Mouse (Mus musculus) bone marrow macrophage, adult 2 months (primary cell): ENCODE results near the gene Mphosph10.

Source experiments
- CTCF ChIP-seq: IDR thresholded peaks from 2 replicates; pipeline ENCODE4 v1.5.1; 2012; ENCODE audit warnings: low read depth, mild to moderate bottlenecking, low read length, moderate library complexity
- POLR2A ChIP-seq: IDR thresholded peaks from 2 replicates; pipeline ENCODE4 v1.6.1; 2012; ENCODE audit warnings: mild to moderate bottlenecking, low read depth, low read length, borderline replicate concordance

GRCm38 (mm10) chr7:64358666-64359065, 33.4 kb downstream of the Mphosph10 start:
- TF ChIP-seq POLR2A (no peak), CTCF (no peak)
